Mouse (Mus musculus) small intestine, adult 2 months (tissue): ENCODE results near the gene Hopx. TPM values are rescaled to one million over a fixed set of nuclear protein-coding genes. Genes with fewer than 3 reads are reported as not detected.

Experiments
- H3K27ac ChIP-seq: fragments of 200-500 bp; 2 replicates; pipeline ENCODE4 v1.5.1; 2012; ENCODE audit warnings: low read depth, low read length, control low read depth, inconsistent platforms; ENCODE audit not compliant: insufficient read depth
- H3K27me3 ChIP-seq: fragments of 200-500 bp; 2 replicates; pipeline ENCODE4 v1.6.1; 2012; ENCODE audit warnings: mild to moderate bottlenecking, moderate library complexity, low read length, inconsistent platforms; ENCODE audit not compliant: control insufficient read depth, insufficient read depth
- H3K36me3 ChIP-seq: fragments of 200-500 bp; 2 replicates; pipeline ENCODE4 v1.6.1; 2012; ENCODE audit warnings: mild to moderate bottlenecking, low read length, control low read depth, inconsistent platforms; ENCODE audit not compliant: control insufficient read depth, insufficient read depth
- H3K4me1 ChIP-seq: fragments of 200-500 bp; 2 replicates; pipeline ENCODE4 v1.6.1; 2012; ENCODE audit warnings: low read length, inconsistent platforms, mixed read lengths; ENCODE audit not compliant: control insufficient read depth, insufficient read depth, insufficient read length
- H3K4me3 ChIP-seq: fragments of 200-500 bp; 2 replicates; pipeline ENCODE4 v1.5.1; 2012; ENCODE audit warnings: low read depth, mild to moderate bottlenecking, control low read depth, inconsistent platforms, low read length, moderate library complexity
- CTCF ChIP-seq: fragments of 200-500 bp; IDR thresholded peaks from 2 replicates; pipeline ENCODE4 v1.5.1; 2012; ENCODE audit warnings: low read depth, mild to moderate bottlenecking, control low read depth, inconsistent platforms, low read length, moderate library complexity, mixed read lengths; ENCODE audit not compliant: insufficient replicate concordance, insufficient read length; ENCODE audit errors: extremely low read depth
- POLR2A ChIP-seq: fragments of 200-500 bp; IDR thresholded peaks from 2 replicates; pipeline ENCODE4 v1.6.1; 2012; ENCODE audit warnings: low read depth, mild to moderate bottlenecking, control low read depth, inconsistent platforms, low read length, moderate library complexity
- WGBS: fragments of 180-500 bp; shearing (Covaris S2); methylation state at CpG from one replicate; pipeline ENCODE4 v1.1.7; 2018; 5-methylcytosine and 5-hydroxymethylcytosine counted together
- polyA plus RNA-seq: library from polyadenylated mRNA; depleted of rRNA; stranded (reverse); fragments of >200 nt; gene quantifications from 2 replicates; pipeline ENCODE4 v1.2.3, GENCODE M21; 2012

The Hopx gene
- polyA plus RNA-seq, 1 experiment, result 80.7 TPM

GRCm38 (mm10) chr5:77112066-77112465 is 2.9 kb downstream of the Hopx start:
- 23% methylated on average over 2 of the region's 2 CpGs for WGBS
- TF ChIP-seq CTCF, result no peak
- TF ChIP-seq POLR2A, result no peak
- peak overlapping the region; percentile 35; the same call in 1 of the 2 replicates for H3K27ac ChIP-seq

GRCm38 (mm10) chr5:77109814-77110213 is 5.1 kb downstream of the Hopx start:
- H3K27ac ChIP-seq, result peak overlapping the region; percentile 85
- WGBS, result 23% methylated on average over 2 of the region's 2 CpGs
- H3K27me3 ChIP-seq, result no peaks in the 10 kb centered on the region
- H3K36me3 ChIP-seq, result no peaks in the 10 kb centered on the region
- H3K4me1 ChIP-seq, result peaks cover 20% of the 10 kb centered on the region
- TF ChIP-seq POLR2A (no peak), CTCF (no peak)
- no peak overlapping the region for H3K4me3 ChIP-seq

More at GRCm38 (mm10) chr5:77112066-77112465, 2.9 kb downstream of the Hopx start:
- no peaks in the 10 kb centered on the region for H3K27me3 ChIP-seq
- no peak overlapping the region for H3K4me3 ChIP-seq
- peaks cover 18% of the 10 kb centered on the region for H3K4me1 ChIP-seq
- no peaks in the 10 kb centered on the region for H3K36me3 ChIP-seq

- Histone ChIP-seq H3K36me3 (no peaks in the 10 kb centered on the region), H3K27me3 (no peaks in the 10 kb centered on the region), H3K4me1 (peaks cover 18% of the 10 kb centered on the region), H3K4me3 (no peak overlapping the region), H3K27ac (peak overlapping the region; percentile 37; the same call in 1 of the 2 replicates)
- WGBS, result 88% methylated on average over 6 of the region's 6 CpGs
- TF ChIP-seq POLR2A (no peak), CTCF (no peak)
Observed at GRCm38 (mm10) chr5:77108806-77109205, 6.1 kb downstream of the Hopx start.

- Histone ChIP-seq H3K4me3 (no peak overlapping the region), H3K4me1 (peaks cover 16% of the 10 kb centered on the region), H3K27ac (peak overlapping the region; percentile 86), H3K36me3 (no peaks in the 10 kb centered on the region), H3K27me3 (no peaks in the 10 kb centered on the region)
- WGBS, result 26% methylated on average over 11 of the region's 11 CpGs
- no peak for TF ChIP-seq CTCF
- no peak for TF ChIP-seq POLR2A
Observed at GRCm38 (mm10) chr5:77107146-77107822, 7.6 kb downstream of the Hopx start.

GRCm38 (mm10) chr5:77102522-77103365 is 12.2 kb downstream of the Hopx start:
- H3K4me3 ChIP-seq, result no peak overlapping the region
- no peaks in the 10 kb centered on the region for H3K36me3 ChIP-seq
- TF ChIP-seq POLR2A (no peak), CTCF (no peak)
- H3K27ac ChIP-seq, result peak overlapping the region; percentile 74; the same call in 1 of the 2 replicates
- no peaks in the 10 kb centered on the region for H3K27me3 ChIP-seq
- peaks cover 31% of the 10 kb centered on the region; the same call in 1 of the 2 replicates for H3K4me1 ChIP-seq
- 58% methylated on average over 15 of the region's 15 CpGs for WGBS

GRCm38 (mm10) chr5:77100691-77101090 is 14.2 kb downstream of the Hopx start:
- Histone ChIP-seq H3K27ac (0 out of 2 replicates have a peak overlapping the region, but pooled peaks have one; percentile 73), H3K4me3 (no peak overlapping the region), H3K4me1 (peaks cover 27% of the 10 kb centered on the region; the same call in 1 of the 2 replicates), H3K27me3 (no peaks in the 10 kb centered on the region), H3K36me3 (no peaks in the 10 kb centered on the region)
- TF ChIP-seq POLR2A (no peak), CTCF (no peak)
- whole genome bisulfite sequencing, result 77% methylated on average over 6 of the region's 6 CpGs

GRCm38 (mm10) chr5:77099997-77100380 is 14.9 kb downstream of the Hopx start:
- Histone ChIP-seq H3K36me3 (no peaks in the 10 kb centered on the region), H3K27me3 (no peaks in the 10 kb centered on the region), H3K4me3 (no peak overlapping the region), H3K27ac (peak overlapping the region; percentile 73), H3K4me1 (peaks cover 26% of the 10 kb centered on the region; the same call in 1 of the 2 replicates)
- WGBS, result 63% methylated on average over 6 of the region's 6 CpGs
- TF ChIP-seq POLR2A, result no peak
